Mouse (Mus musculus): Measurements from ENCODE around the gene Ager.
A peak's percentile ranks its signal among the peaks of the same experiment; 100 is the strongest.

The Ager gene

DNA sequence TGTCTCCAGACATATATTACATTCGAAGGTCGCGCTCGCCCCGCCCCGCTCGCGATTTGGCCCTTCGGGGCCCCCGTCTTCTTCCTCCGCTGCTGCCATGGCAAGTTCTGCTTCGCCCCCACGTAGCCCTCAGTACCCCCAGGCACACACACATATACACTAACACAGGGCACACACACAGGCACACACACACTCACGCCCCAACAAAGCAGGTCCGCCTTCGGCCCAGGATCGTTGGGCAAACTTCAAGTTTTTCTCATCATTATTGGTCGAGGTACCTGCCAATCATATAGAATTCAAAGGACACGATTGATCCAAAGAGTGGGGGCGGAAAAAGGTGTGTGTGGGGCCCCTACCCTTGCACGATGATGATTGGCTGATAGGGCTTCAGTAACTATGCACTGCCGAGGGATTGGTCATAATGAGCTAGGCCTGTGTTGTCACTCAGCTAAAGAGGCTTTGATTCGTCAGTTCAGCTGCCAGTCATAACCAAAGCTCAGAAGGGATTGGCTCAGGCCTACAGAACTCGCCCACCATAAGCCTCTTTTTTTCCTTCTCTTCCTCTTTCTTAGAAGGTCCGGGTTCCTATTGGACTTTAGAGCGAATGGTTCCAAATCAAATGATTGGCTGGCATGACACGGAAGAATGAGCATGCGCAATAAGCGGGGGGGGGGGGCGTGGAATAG, 5.9 kb downstream of the Ager start, which contains the start of gene Rnf5:
TSS of gene Rnf5 (minus strand) at position 316 of the 686 bp plus-strand sequence.
- peak; percentile 91 for ATAC-seq (ENCODE audit: insufficient number of reproducible peaks, low FRiP score, low TSS enrichment)

DNA sequence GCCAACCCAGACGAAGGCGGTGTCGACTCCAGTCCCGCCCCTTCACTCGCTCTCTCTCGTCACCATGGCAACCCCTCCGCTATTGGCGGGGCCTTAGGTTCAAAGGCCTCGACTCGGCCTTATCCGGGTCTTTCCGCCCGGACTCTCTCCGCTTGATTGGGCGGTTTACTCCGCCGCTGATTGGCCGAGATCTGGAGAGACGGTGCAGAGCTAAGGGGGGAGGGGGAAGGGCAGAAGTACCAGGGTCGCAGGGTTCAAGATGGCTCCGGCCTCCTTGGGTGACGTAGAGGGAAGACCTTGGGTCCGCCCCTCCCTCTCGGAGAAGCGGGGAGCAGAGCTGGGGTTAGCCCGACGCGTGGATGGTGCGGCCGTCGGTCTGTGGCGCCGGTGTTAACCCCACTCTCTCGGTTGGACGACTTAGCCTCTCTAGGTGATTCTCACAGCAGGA, 6.4 kb downstream of the Ager start, which contains the start of gene Agpat1:
TSS of gene Agpat1 (plus strand) at position 202 of the 448 bp plus-strand sequence.
- ATAC-seq (ENCODE audit: insufficient number of reproducible peaks, low FRiP score, low TSS enrichment), result peak; percentile 79

DNA sequence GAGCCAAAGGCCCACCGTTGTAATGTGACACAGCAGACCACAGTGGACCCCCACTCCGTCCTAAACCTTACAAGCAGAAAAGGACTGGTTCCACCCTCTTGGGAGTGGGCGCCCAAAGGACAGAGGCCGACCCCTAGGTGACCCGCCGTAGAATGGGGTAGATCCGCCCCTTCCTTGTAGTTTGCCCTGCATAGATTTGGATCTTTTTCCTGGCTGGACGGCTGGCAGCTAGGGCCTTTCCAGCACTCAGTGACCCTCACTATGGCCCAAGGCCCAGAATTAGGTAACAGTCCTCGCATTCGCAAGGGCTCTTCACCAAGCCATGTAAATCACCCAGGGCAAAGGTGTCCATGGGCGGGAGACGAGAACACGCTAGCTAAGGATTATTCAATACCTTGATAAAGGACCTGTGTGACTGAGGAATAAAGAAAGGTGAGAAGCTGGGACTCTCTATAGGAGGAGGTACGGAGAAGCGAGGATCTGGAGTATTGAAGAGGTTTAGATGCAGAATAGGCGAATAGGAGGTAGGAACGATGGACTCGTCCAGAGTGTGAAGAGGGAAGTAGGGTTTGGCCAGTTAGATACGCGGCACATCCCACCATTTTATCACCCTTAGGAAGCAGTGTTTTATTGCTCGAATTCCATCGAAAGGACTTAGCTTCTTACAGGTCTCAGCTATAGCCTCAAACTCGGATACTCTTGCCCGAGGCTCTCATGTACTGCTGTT, 7.0 kb downstream of the Ager start:
- no peak for ATAC-seq (ENCODE audit: insufficient number of reproducible peaks, low FRiP score, low TSS enrichment)

DNA sequence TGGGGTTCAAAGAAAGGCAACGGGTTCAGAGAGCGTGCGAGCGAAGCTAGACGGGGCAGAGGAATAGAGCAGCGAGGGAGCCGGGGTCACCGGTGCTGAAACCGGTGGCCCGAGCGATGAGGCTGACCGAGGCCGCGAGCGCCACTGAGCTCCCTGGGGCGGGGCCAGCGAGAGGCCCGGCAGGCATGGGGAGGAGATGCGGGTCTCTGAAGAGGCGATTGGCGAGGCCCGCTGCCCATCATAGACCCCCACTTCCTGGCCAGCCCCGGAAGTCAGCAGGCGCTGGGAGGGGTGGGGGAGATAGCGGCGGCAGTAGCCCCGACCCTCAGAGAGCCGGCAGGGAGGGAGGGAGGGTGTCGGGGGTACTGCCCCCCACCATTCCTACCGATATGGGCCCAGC, 7.9 kb downstream of the Ager start:
- ATAC-seq (ENCODE audit: insufficient number of reproducible peaks, low FRiP score, low TSS enrichment), result peak; percentile 39; the same call in 1 of the 2 replicates

DNA sequence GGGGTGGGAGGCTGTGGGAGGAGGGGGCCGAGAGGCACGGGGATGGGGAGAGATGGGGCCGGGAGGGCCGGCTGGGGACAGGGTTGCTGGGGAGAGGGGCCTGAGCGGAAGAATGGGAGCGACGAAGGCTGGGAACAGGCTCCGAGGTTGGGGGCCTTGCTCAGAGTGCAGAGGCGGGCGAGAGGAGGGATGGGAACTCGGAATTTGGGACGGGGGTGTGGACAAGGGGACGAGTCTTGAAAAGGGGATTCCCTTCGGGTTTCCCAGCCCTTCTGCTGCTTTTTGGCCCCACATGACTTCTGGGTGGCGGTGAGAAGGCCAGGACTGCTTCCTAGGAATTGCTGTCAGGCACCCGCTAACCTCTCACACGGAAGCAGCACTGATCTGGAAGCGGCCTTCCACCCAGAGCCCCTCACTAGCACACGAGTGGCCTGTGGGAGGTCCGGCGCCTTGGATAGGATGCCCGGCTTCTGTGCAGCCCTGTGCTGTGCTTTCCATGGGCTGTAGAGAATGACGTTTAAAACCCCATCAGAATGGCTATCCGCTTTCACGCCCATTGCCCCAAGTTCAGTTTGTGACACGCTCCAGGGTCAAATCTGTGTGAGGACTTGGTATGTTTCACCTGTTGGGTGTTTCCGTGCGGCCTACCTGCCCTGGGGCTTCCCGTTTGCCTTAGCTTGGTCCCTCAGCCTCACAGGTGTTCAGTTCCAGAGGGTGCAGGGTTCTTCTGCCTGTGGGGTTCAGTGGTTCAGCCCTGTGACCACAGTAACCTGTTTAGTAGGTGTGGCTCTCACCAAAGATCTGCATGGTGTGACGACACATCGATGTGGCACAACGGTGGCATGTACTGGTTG, 8.8 kb downstream of the Ager start:
- ATAC-seq (ENCODE audit: insufficient number of reproducible peaks, low FRiP score, low TSS enrichment), result no peak

DNA sequence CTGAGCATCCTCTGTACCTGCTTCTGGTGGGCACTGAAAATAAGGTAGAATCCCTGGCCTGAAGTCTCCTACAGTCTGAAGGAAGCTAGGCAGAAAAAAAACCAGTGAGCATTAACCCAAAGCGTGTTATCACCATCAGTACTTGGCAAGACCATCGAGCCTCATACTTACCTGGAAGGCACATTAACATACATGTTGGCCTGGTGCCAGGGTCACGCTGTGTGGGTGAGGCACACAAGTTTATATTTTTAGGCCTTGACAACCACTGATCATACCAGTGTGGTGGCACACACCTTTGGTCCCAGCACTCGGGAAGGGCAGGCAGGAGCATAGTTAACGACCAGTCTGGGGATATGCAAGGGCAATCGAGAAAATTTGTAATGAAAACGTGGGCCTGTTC, 10.3 kb downstream of the Ager start:
- ATAC-seq (ENCODE audit: insufficient number of reproducible peaks, low FRiP score, low TSS enrichment), result no peak

DNA sequence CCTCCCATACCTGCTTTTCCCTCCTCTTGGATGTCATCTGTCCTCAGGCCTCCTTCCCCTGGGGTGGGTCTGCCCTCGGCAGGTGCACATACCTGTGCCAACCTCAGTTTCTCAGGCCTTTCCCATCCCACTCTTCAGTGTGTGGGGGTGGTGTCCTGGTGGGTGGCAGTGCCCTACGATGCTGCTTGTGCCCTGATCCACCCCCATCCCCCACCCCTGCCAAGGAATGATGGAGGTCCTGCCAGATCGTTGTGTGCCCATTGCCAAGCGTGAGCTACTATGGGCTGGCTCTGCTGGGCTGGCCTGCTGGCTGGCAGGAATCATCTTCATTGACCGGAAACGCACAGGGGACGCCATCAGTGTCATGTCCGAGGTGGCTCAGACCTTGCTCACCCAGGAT, 13.4 kb downstream of the Ager start:
- ATAC-seq (ENCODE audit: insufficient number of reproducible peaks, low FRiP score, low TSS enrichment), result no peak

DNA sequence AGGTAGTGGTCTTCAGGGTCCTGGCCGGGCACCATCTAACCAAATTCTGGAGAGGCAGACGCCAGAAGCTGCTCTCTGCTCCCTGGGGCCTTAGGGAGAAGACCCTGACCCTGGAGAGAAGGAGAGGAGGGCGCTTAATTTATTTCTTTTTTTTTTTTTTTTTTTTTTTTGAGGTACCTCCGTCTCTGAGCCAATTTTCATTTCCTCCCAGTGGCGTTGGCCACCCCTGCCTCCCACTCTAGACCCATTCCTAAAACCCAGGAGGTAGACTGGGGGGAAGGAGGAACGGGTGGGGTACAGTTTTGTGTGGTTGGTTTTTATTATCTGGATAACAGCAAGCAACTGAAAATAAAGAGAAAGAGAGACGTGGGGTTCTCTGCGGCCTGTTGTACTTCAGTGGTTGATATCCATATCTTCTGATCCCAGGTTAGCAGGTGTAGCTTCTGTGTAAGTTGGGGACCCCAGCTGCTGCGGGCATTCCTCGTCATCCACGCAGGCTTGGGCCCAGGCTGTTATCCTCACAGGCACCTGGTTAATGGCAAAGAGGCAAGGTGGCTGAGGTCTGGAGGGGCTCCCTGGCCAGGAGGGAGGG, 15.5 kb downstream of the Ager start:
- ATAC-seq (ENCODE audit: insufficient number of reproducible peaks, low FRiP score, low TSS enrichment), result no peak

DNA sequence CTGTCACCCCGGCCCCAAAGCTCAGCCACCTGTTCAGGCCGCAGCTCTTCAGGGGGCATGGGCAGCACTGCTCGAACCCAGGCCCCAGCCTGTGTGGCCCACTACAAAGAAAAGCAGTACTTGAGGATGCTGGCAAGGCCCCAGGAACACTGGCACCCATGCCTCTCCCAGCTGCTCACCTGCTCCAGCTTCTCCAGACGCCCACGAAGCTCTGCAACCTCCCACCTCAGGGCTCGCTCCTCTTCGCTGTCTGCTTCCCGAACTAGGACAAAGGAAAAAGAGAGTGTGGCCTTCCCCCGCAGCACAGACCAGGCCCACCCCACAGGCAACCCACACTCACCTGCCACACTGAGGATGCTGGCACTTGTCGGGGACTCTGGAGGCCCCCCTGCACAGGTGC, 16.2 kb downstream of the Ager start:
- ATAC-seq (ENCODE audit: insufficient number of reproducible peaks, low FRiP score, low TSS enrichment), result no peak

DNA sequence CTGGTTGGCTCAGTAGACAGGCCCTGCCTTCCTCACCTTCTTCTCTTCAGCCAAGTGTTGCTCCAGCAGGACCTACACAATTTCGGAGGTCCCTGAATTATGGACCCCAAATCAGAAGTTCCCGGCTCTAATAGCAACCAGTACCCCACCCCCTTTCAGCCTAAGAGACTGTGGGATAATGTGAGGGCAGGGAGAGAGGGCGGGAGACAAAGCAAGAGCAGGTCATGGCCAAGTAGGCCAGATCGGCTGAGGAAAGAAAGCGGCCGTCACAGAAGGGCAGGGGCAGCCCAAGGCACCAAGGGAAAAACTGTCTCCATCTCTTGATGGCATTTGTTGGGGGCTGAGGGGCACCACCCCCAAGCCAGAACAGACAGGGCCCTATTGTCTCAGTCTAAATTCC, 18.2 kb downstream of the Ager start, which contains the start of gene Egfl8:
TSS of gene Egfl8 (minus strand) at position 101 of the 400 bp plus-strand sequence.
- ATAC-seq (ENCODE audit: insufficient number of reproducible peaks, low FRiP score, low TSS enrichment), result no peak

DNA sequence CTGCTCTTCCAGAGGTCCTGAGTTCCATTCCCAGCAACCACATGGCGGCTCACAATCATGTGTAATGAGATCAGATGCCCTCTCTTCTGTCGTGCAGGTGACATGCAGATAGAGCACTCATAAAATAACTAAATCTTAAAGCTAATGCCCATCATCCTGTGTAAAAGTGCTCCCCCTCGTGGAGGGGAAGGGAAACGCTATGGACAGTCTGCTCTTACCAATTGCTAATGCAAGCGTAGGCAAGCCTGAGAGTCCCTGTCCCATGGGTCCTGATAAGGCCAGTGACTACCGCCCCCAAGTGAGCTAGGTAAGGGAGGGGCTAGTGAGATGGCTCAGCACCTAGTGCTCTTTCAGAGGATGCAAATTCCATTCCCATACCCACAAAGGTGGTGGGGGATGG, 21.3 kb downstream of the Ager start:
- 0 out of 2 replicates have a peak, but pooled peaks have one; percentile 15 for ATAC-seq (ENCODE audit: insufficient number of reproducible peaks, low FRiP score, low TSS enrichment)

DNA sequence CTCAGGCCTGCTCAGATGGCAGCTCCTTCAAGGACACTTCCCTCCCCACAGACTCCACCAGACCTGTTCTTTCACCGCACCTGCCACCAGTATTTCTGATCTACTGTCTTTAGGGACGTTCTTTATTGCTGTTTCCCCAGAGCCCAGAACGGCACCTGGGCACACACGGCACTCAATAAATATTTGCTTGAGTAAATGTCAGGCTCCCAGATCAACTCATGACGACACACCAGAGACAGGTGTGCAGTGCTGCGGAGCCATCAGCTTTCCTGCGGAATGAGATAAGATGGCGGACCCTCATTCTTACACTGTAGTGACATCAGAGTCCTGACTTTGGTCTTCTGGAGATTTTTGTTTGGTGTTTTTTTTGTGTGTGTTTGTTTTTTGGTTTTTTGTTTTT, 23.3 kb downstream of the Ager start:
- ATAC-seq (ENCODE audit: insufficient number of reproducible peaks, low FRiP score, low TSS enrichment), result no peak

DNA sequence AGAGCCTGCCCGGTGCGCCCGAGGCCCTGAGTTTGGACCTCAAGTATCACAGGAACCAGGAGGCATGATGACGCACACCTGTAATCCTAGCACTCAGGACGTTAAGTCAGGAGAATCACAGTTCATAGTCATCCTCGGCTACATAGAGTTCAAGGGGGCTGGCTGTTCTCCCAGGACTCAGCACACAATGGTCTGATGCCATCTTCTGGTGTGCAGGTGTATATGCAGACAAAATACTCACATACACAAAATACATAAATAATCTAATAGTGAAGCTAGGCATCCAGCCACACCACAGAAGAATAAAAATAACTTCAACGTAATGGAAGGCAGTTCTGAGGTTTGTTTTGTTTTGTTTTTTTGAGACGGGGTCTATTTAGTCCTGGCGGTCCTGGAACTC, 25.5 kb downstream of the Ager start:
- ATAC-seq (ENCODE audit: insufficient number of reproducible peaks, low FRiP score, low TSS enrichment), result no peak

DNA sequence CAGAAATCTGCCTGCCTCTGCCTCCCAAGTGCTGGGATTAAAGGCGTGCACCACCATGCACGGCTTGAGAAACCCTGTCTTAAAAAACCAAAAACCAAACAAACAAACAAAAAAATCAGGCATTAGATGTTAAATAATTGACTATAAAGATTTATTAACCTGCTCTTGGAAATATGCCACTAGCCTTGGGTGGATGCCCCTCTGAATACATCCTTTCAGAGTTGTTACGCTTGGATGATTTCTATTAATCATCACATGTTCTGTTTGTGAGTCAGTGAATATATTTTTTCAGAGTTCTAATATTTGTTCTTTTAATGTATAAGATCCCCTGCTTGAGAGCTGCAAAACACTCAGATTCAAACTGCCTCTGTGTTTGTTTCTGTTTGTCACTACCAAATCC, 27.3 kb downstream of the Ager start:
- no peak for ATAC-seq (ENCODE audit: insufficient number of reproducible peaks, low FRiP score, low TSS enrichment)

DNA sequence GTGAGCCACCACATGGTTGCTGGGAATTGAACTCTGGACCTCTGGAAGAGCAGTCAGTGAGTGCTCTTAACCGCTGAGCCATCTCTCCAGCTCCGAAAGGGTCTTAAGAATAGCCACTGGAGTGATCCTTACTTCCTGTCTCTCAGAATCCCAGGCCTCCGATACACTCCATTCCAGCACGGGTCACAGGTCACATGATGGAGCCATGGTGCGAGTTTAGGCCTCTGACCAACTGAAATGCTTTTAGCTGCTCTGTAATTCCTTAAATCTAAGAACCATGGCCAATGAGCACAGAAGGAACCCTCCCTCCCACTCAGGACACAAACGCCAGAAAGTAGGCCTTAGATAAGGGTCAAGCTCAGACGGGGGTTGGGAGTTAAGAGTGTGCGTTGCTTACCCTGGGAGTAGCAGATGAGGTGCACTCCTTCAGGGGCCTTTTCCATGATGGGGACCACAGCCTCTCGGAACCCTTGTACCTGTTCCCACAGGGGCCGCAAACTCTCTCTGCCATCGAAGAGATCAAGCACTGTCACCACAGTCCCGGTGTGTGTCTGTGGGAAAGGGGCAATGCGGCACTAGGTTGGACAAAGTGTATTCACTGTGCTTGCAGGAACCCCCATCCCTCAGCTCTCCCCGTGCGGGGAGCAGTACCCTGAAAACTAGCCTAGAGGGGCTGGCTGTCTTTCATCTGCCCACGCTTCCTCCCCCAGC, 28.6 kb downstream of the Ager start:
- no peak for ATAC-seq (ENCODE audit: insufficient number of reproducible peaks, low FRiP score, low TSS enrichment)

DNA sequence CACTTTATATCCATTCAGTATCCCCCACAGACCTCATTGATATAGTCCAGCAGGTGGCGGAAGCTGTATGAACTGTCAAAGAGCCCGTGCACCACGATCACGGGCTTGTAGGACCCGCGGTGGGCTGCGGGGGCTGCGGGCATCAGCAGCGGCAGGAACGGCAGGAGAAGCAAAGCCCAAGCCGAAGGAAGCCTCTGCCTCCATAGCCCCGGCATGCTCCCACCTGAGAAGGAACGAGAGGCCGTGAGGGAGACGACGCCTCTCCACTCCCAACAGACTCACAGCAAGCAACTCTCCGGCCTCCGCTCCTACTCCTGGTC, 29.1 kb downstream of the Ager start:
- ATAC-seq (ENCODE audit: insufficient number of reproducible peaks, low FRiP score, low TSS enrichment), result no peak

DNA sequence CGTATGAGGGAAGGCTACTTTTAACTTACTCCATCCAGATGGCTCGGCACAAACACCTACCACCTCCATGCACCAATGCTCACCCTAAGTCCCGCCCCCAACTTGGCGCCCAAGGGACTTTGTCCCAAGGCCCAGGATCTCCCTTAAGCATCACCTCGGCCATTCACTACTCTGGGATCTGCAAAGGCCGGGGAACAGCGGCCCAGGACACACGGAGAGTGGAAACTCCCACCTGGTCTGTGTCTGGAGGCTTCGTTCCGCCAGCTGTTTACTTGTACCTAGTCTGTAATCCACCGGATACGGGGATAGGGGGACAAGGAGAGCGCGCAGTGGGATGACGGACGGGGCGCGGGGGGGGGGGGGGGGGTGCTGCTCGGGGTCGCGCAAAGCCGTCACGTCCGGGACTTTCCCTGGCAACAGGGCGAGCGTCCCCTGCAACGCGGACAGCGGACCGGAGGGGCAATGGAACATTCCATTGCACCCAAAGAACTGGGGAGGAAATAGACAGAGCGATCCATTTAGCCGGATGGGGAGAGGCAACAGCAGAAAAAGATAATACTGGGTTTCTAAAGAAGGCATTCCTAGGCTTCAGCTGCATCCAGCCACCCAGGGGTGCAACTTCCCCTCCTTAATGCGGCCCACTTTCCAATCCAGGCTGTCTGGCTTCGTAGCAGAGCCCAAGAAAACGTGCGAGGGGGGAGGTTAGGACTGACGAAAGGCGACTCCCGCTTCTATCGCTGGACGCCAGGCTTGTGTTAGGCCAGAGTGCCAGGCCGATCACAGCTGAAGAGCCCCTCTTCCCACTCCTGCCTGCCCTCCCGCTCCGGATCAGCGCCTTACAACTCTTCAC, 29.7 kb downstream of the Ager start:
- ATAC-seq (ENCODE audit: insufficient number of reproducible peaks, low FRiP score, low TSS enrichment), result peak; percentile 37

DNA sequence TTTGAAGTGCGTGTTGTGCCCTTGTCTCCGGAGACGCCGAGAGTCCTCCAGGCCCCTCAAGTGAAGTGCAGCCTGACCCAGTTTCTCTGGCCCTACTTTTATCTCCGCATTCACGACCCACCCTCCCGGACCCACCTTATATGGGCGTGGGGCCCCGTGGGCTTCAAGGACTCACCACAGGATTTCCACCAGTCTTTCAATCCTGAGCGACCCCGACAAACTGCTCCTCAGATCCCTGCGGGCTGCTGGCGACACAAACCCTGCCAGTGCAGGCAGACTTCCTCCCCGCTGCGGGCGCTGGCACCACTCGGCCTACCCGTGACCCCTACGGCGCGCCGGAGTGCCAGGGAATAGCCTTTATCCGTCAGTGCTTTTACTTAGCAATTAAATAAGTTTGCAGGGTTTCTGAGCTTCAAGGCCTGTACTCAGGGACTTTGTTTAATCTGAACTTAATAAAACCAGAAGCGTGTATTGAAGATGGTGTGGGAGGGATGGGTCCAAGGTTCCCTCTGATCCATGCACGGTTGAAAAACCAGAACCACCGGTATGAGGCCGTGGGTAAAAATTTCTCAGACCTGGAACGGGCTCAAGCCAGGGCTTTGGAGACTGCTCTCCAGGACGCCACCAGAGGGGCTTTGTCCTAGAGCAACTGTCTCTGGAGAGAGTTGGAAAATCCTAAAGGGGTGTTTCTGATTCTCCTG, 30.4 kb downstream of the Ager start, which contains the start of gene Ppt2:
TSS of gene Ppt2 (minus strand) at position 568 of the 701 bp plus-strand sequence.
- ATAC-seq (ENCODE audit: insufficient number of reproducible peaks, low FRiP score, low TSS enrichment), result no peak; the same call in 1 of the 2 replicates

Data from cerebellum, adult (tissue).